Mouse (Mus musculus) limb, embryonic 12.5 days (tissue): ENCODE results near the gene Pkm. TPM values are rescaled to one million over a fixed set of nuclear protein-coding genes. Genes with fewer than 3 reads are reported as not detected.

Experiments
- ATAC-seq: fragments of 200-750 bp; cut with Nextera tagmentation; 2 replicates; pipeline ENCODE4 v1.8.0; 2017; ENCODE audit warnings: low read depth, moderate TSS enrichment; ENCODE audit not compliant: insufficient number of reproducible peaks, insufficient read depth, low FRiP score, low TSS enrichment
- H3K27ac ChIP-seq: fragments of 300-500 bp; sonication (generic); 2 replicates; pipeline ENCODE4 v1.5.1; 2016; ENCODE audit warnings: mild to moderate bottlenecking, moderate library complexity
- H3K27me3 ChIP-seq: fragments of 300-500 bp; sonication (generic); 2 replicates; pipeline ENCODE4 v1.6.1; 2016; ENCODE audit warnings: mild to moderate bottlenecking, moderate library complexity
- H3K36me3 ChIP-seq: fragments of 300-500 bp; sonication (generic); 2 replicates; pipeline ENCODE4 v1.6.1; 2016; ENCODE audit warnings: mild to moderate bottlenecking, moderate library complexity
- H3K4me1 ChIP-seq: fragments of 300-500 bp; sonication (generic); replicated peaks from 2 replicates; pipeline ENCODE4 v1.6.1; 2016
- H3K4me2 ChIP-seq: fragments of 300-500 bp; sonication (generic); 2 replicates; pipeline ENCODE4 v1.6.1; 2016; ENCODE audit warnings: mild to moderate bottlenecking, moderate library complexity
- H3K4me3 ChIP-seq: fragments of 300-500 bp; sonication (generic); replicated peaks from 2 replicates; pipeline ENCODE4 v1.5.1; 2016; ENCODE audit warnings: mild to moderate bottlenecking
- H3K9ac ChIP-seq: fragments of 300-500 bp; sonication (generic); replicated peaks from 2 replicates; pipeline ENCODE4 v1.6.1; 2016; ENCODE audit warnings: mild to moderate bottlenecking, moderate library complexity
- H3K9me3 ChIP-seq: fragments of 300-500 bp; sonication (generic); 2 replicates; pipeline ENCODE4 v1.6.1; 2016; ENCODE audit warnings: mild to moderate bottlenecking, moderate library complexity
- WGBS: fragments of 180-500 bp; shearing (Covaris S2); methylation state at CpG from one replicate; pipeline ENCODE4 v1.1.7; 2016; 5-methylcytosine and 5-hydroxymethylcytosine counted together
- polyA plus RNA-seq: library from polyadenylated mRNA; unstranded; fragments of >200 nt; fragmentation: Nextera tagmentation; extraction: Ambion mirVana; gene quantifications from 2 replicates; pipeline ENCODE4 v1.2.1, GENCODE M21; 2016

Gene Pkm
- 1,583 and 1,668 TPM in 2 replicates for polyA plus RNA-seq

GRCm38 (mm10) chr9:59655958-59656634 lies at the start of gene Pkm:
Gene Pkm, plus strand, starts transcription at chr9:59656368.
- Histone ChIP-seq H3K27ac (peak within 1 kb of the TSS; percentile 97), H3K9ac (peak within 1 kb of the TSS; percentile 88), H3K4me2 (peak within 1 kb of the TSS; percentile 81), H3K9me3 (no peaks in the 10 kb centered on the region), H3K27me3 (no peaks in the 10 kb centered on the region), H3K36me3 (peaks cover 23% of the 10 kb centered on the region), H3K4me3 (peak within 1 kb of the TSS; percentile 86), H3K4me1 (peaks cover 31% of the 10 kb centered on the region)
- ATAC-seq, result peak; percentile 94
- WGBS, result under 1% methylated on average over 46 of the region's 46 CpGs

- Histone ChIP-seq H3K4me2 (no peak overlapping the region), H3K27ac (no peak overlapping the region), H3K27me3 (no peaks in the 10 kb centered on the region; the same call in 1 of the 2 replicates), H3K4me1 (no peaks in the 10 kb centered on the region), H3K9me3 (no peaks in the 10 kb centered on the region), H3K36me3 (no peaks in the 10 kb centered on the region), H3K4me3 (no peak overlapping the region), H3K9ac (no peak overlapping the region)
- 86% methylated on average over 2 of the region's 2 CpGs for WGBS
- no peak for ATAC-seq
Measured at GRCm38 (mm10) chr9:59610950-59611349, 45.2 kb upstream of the Pkm start.

DNA sequence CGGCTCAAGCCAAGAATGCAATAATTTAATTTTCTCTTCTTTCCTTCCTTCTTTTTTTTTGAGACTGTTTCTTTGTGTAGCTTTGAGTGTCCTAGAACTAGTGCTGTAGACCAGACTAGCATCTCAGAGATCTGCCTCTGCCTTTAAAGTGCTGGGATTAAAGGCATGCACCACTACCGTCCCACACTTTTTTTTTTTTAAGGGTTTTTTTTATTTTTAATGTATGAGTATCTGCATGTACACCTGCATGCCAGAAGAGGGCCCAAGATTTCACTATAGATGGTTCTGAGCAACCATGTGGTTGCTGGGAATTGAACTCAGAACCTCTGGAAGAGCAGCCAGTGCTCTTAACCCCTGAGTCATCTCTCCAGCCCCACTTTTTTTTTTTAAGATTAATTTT lies 40.4 kb upstream of the Pkm start:
- Histone ChIP-seq H3K27ac (no peak overlapping the region), H3K27me3 (no peaks in the 10 kb centered on the region; the same call in 1 of the 2 replicates), H3K9me3 (no peaks in the 10 kb centered on the region), H3K36me3 (no peaks in the 10 kb centered on the region), H3K4me3 (no peak overlapping the region), H3K9ac (no peak overlapping the region), H3K4me2 (no peak overlapping the region), H3K4me1 (peaks cover 17% of the 10 kb centered on the region)
- no peak for ATAC-seq
- 84% methylated on average over 2 of the region's 2 CpGs for WGBS

GRCm38 (mm10) chr9:59616622-59617306 lies 39.4 kb upstream of the Pkm start, which contains the start of gene Parp6:
Gene Parp6, plus strand, starts transcription at chr9:59617284.
- H3K27me3 ChIP-seq, result no peaks in the 10 kb centered on the region; the same call in 1 of the 2 replicates
- WGBS, result 1% methylated on average over 36 of the region's 36 CpGs
- H3K4me2 ChIP-seq, result peak within 1 kb of the TSS; percentile 71
- H3K36me3 ChIP-seq, result peaks cover 1% of the 10 kb centered on the region; the same call in 1 of the 2 replicates
- ATAC-seq, result peak; percentile 98
- peaks cover 17% of the 10 kb centered on the region for H3K4me1 ChIP-seq
- H3K27ac ChIP-seq, result peak within 1 kb of the TSS; percentile 95
- peak within 1 kb of the TSS; percentile 86 for H3K9ac ChIP-seq
- no peaks in the 10 kb centered on the region for H3K9me3 ChIP-seq
- peak within 1 kb of the TSS; percentile 84 for H3K4me3 ChIP-seq

GRCm38 (mm10) chr9:59617307-59617973 lies 38.7 kb upstream of the Pkm start:
- peak overlapping the region; percentile 95 for H3K27ac ChIP-seq
- under 1% methylated on average over 53 of the region's 58 CpGs for WGBS
- peak overlapping the region; percentile 86 for H3K9ac ChIP-seq
- H3K4me2 ChIP-seq, result peak overlapping the region; percentile 71
- no peak for ATAC-seq
- H3K9me3 ChIP-seq, result no peaks in the 10 kb centered on the region
- H3K4me1 ChIP-seq, result peaks cover 17% of the 10 kb centered on the region
- H3K27me3 ChIP-seq, result no peaks in the 10 kb centered on the region; the same call in 1 of the 2 replicates
- peaks cover 8% of the 10 kb centered on the region for H3K36me3 ChIP-seq
- H3K4me3 ChIP-seq, result peak overlapping the region; percentile 84

DNA sequence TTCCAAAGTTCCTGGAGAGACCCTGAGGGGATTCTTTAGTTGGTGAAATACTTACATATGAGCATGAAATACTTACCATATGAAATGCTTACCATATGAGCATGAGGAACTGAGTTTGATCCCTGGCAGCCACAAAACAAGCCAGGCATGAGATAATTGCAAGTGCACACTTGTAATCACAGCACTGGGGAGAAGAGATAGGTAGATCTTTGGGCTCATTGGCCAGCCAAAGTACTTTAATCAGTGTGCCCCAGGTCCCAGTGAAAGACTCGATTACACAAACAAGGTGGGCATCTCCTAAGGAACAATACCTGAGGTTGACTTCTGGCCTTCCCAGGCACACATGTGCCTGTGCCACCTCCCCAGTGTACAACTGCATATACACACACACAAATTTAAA lies 17.8 kb upstream of the Pkm start:
- no peak for ATAC-seq
- Histone ChIP-seq H3K36me3 (peaks cover 84% of the 10 kb centered on the region), H3K4me2 (no peak overlapping the region), H3K9me3 (no peaks in the 10 kb centered on the region), H3K4me1 (no peaks in the 10 kb centered on the region), H3K27me3 (no peaks in the 10 kb centered on the region), H3K9ac (no peak overlapping the region), H3K4me3 (no peak overlapping the region), H3K27ac (no peak overlapping the region)
- 84% methylated on average over 1 of the region's 1 CpGs for WGBS

DNA sequence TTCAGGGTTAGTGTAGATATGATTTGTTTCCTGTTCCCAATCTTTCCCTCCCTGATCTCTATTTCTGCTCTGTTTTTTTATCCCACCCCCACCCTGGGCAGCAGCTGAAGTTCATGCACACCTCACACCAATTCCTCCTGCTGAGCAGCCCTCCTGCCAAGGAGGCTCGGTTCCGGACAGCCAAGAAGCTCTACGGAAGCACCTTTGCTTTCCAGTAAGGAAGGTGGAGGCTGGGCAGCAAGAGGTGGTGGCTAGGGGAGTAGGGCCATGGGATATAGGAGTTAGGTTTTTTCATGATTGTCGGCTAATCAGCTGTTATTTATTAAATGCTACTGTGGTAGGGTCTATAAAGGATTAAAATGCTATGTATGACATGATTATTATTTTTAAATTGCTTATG lies 16.2 kb upstream of the Pkm start:
- no peak overlapping the region for H3K4me3 ChIP-seq
- no peaks in the 10 kb centered on the region for H3K4me1 ChIP-seq
- H3K36me3 ChIP-seq, result peaks cover 84% of the 10 kb centered on the region
- no peak overlapping the region for H3K4me2 ChIP-seq
- H3K9ac ChIP-seq, result no peak overlapping the region
- no peak overlapping the region for H3K27ac ChIP-seq
- no peak for ATAC-seq
- no peaks in the 10 kb centered on the region for H3K27me3 ChIP-seq
- H3K9me3 ChIP-seq, result no peaks in the 10 kb centered on the region
- 92% methylated on average over 4 of the region's 4 CpGs for WGBS

GRCm38 (mm10) chr9:59641320-59641719 lies 14.8 kb upstream of the Pkm start:
- no peak for ATAC-seq
- Histone ChIP-seq H3K9ac (no peak overlapping the region), H3K27me3 (no peaks in the 10 kb centered on the region), H3K9me3 (no peaks in the 10 kb centered on the region), H3K4me3 (no peak overlapping the region), H3K4me1 (no peaks in the 10 kb centered on the region), H3K36me3 (peaks cover 78% of the 10 kb centered on the region), H3K4me2 (no peak overlapping the region), H3K27ac (no peak overlapping the region)
- 84% methylated on average over 2 of the region's 2 CpGs for WGBS

DNA sequence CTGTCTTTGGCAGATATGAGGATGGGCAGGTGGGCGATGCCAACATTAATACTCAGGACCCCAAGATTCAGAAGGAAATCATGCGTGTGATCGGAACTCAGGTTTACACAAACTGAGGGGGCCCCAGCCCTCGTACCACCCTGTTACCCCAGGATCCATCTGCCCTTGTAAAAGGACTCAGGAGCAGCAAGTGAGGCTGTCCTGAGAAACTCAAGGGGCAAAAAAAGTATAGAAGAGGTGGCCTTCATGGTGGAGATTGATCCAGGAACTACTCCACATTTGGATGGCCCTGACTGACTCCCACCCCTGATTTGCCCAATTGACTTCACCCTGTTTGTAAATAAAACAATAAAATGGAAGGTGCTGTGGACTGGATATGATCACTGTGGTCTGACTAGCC lies 6.3 kb upstream of the Pkm start:
- 98% methylated on average over 4 of the region's 4 CpGs for WGBS
- no peak for ATAC-seq
- H3K36me3 ChIP-seq, result peaks cover 59% of the 10 kb centered on the region

DNA sequence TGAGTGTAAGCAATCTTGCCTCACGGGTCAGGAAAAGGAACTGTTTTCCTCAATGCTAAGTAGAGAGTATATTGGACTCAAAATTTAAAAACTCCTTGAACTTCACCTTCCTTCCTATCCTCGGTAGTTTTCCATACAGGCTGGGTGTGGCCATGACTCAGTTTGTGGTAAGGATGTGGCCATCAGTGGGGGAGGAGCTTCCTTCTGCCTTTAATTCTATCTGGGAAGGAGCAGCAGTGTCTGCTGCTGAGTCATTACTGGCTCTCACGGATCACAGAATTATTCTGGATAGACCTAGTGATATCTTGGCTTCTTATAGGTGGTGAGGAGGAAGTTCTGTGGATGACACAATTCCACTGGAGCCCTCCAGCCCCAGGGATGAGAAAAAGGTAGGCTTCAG lies 2.8 kb upstream of the Pkm start:
- H3K9ac ChIP-seq, result no peak overlapping the region
- peaks cover 36% of the 10 kb centered on the region for H3K36me3 ChIP-seq
- no peak overlapping the region for H3K4me3 ChIP-seq
- H3K27ac ChIP-seq, result no peak overlapping the region
- no peaks in the 10 kb centered on the region for H3K9me3 ChIP-seq
- no peak for ATAC-seq
- WGBS, result 26% methylated on average over 3 of the region's 3 CpGs
- H3K4me2 ChIP-seq, result no peak overlapping the region
- H3K27me3 ChIP-seq, result no peaks in the 10 kb centered on the region
- H3K4me1 ChIP-seq, result peaks cover 4% of the 10 kb centered on the region

More for the DNA sequence above, 6.3 kb upstream of the Pkm start:
- no peak overlapping the region for H3K9ac ChIP-seq
- no peak overlapping the region for H3K27ac ChIP-seq
- H3K27me3 ChIP-seq, result no peaks in the 10 kb centered on the region
- H3K4me1 ChIP-seq, result no peaks in the 10 kb centered on the region
- no peak overlapping the region for H3K4me2 ChIP-seq
- no peaks in the 10 kb centered on the region for H3K9me3 ChIP-seq
- no peak overlapping the region for H3K4me3 ChIP-seq

DNA sequence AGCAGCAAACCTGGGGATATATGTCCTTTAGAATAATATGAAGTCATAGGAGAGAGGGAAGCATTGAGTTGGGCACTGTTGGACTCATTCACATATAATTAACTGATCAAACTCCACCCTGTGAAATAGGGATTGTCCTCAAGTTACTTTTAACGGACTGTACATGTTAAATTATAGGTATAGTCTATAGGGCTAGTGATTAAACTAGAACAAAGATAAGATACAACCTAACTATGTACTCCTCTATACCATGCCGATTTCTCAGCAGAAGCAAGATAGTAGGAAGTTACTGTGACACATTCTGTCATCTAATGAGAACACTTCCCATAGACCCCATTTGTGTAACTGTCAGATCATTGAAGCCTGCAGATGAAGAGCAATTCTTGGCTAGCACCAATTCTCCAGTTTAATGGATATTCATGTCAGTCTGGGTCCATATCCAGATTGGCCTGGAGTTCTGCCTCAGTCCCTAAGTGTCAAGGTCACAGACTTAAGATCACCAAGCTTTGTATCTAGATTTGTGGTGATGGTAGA lies 1.7 kb upstream of the Pkm start:
- Histone ChIP-seq H3K4me1 (peaks cover 15% of the 10 kb centered on the region), H3K27me3 (no peaks in the 10 kb centered on the region), H3K36me3 (peaks cover 24% of the 10 kb centered on the region), H3K9me3 (no peaks in the 10 kb centered on the region), H3K4me3 (no peak overlapping the region), H3K9ac (no peak overlapping the region), H3K4me2 (no peak overlapping the region), H3K27ac (no peak overlapping the region)
- 90% methylated on average over 2 of the region's 2 CpGs for WGBS
- no peak for ATAC-seq
